Mouse (Mus musculus): ENCODE measurements around the gene Xbp1. TPM values are rescaled to one million over a fixed set of nuclear protein-coding genes. Genes with fewer than 3 reads are reported as not detected.
"Not testable (repeated sequence)": the region's sequence is repeated elsewhere in the genome, so short reads cannot be mapped to it uniquely, and the experiment has no call there.

Gene Xbp1
- polyA plus RNA-seq, 1 experiment from 2014 or later: 151 TPM

GRCm38 (mm10) chr11:5530717-5531116 is 10.3 kb downstream of the Xbp1 start:
- 68% methylated on average over 6 of the region's 6 CpGs for WGBS
- Histone ChIP-seq H3K4me1 (ENCODE audit: control insufficient read depth, insufficient read depth, low read length) (no peaks in the 10 kb centered on the region), H3K27me3 (ENCODE audit: control insufficient read depth, insufficient read depth, low read length) (no peaks in the 10 kb centered on the region)

DNA sequence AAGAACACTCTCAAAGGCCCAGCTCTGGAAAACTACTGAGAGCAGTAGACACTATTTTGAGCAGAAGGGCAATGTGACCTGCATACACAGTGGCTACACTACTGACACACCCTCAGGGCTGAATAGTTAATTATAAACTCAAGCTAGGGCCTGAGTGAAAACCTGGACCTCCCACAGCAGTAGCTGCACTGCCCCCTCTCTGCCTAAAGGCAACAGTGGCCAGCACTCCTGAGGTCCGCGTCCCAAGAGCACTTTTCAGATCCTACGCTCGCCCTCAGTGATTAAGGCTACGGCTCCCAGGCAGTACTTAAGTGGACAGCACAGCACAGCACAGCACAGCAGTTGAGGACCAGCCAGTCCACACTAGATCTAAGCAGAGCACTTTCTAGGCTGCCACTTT is 12.6 kb downstream of the Xbp1 start:
- no peak overlapping the region for H3K27ac ChIP-seq (ENCODE audit: low read length)
- no peak overlapping the region for H3K9ac ChIP-seq (ENCODE audit: low read length)
- no peak; the same call in 1 of the 2 replicates for ATAC-seq (replicated peaks; ENCODE audit: extremely low read depth, insufficient read depth, low FRiP score)
- peaks cover 47% of the 10 kb centered on the region for H3K36me3 ChIP-seq (ENCODE audit: control insufficient read depth, insufficient read depth)
- 66% methylated on average over 5 of the region's 5 CpGs for WGBS
- no peak overlapping the region for H3K4me2 ChIP-seq (ENCODE audit: low read depth, low read length)
- no peaks in the 10 kb centered on the region for H3K4me1 ChIP-seq (ENCODE audit: control insufficient read depth, insufficient read depth, low read length)
- no peaks in the 10 kb centered on the region for H3K27me3 ChIP-seq (ENCODE audit: control insufficient read depth, insufficient read depth, low read length)
- no peak overlapping the region for H3K4me3 ChIP-seq (ENCODE audit: low read length)
- H3K9me3 ChIP-seq (replicated peaks; ENCODE audit: control insufficient read depth, low read length): no peaks in the 10 kb centered on the region

More at GRCm38 (mm10) chr11:5530717-5531116, 10.3 kb downstream of the Xbp1 start:
- no peak for ATAC-seq (replicated peaks; ENCODE audit: extremely low read depth, insufficient read depth, low FRiP score)
- no peaks in the 10 kb centered on the region for H3K9me3 ChIP-seq (replicated peaks; ENCODE audit: control insufficient read depth, low read length)
- no peak overlapping the region for H3K4me3 ChIP-seq (ENCODE audit: low read length)
- no peak overlapping the region for H3K4me2 ChIP-seq (ENCODE audit: low read depth, low read length)
- H3K36me3 ChIP-seq (ENCODE audit: control insufficient read depth, insufficient read depth): peaks cover 55% of the 10 kb centered on the region
- H3K9ac ChIP-seq (ENCODE audit: low read length): no peak overlapping the region
- H3K27ac ChIP-seq (ENCODE audit: low read length): no peak overlapping the region

DNA sequence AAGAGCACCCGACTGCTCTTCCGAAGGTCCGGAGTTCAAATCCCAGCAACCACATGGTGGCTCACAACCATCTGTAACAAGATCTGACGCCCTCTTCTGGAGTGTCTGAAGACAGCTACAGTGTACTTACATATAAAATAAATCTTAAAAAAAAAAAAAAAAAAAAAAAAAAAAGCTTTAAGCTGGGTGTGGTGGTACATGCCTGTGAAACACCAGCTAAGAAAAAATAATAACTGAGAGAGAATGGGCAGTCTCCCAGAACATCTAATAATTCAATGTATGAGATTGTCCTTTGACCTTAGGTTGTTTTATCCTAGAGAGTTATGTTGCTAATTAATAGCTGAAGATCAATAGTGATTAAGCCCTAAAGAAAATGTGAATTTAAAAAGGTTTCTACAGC is 17.0 kb downstream of the Xbp1 start:
- H3K9me3 ChIP-seq (replicated peaks; ENCODE audit: control insufficient read depth, low read length); H3K4me3 ChIP-seq (ENCODE audit: low read length); H3K27me3 ChIP-seq (ENCODE audit: control insufficient read depth, insufficient read depth, low read length); H3K27ac ChIP-seq (ENCODE audit: low read length); H3K4me2 ChIP-seq (ENCODE audit: low read depth, low read length); ATAC-seq (replicated peaks; ENCODE audit: extremely low read depth, insufficient read depth, low FRiP score); H3K9ac ChIP-seq (ENCODE audit: low read length): not testable (repeated sequence)
- peaks cover 22% of the 10 kb centered on the region for H3K36me3 ChIP-seq (ENCODE audit: control insufficient read depth, insufficient read depth)
- 92% methylated on average over 4 of the region's 4 CpGs for WGBS
- peaks cover 12% of the 10 kb centered on the region for H3K4me1 ChIP-seq (ENCODE audit: control insufficient read depth, insufficient read depth, low read length)

DNA sequence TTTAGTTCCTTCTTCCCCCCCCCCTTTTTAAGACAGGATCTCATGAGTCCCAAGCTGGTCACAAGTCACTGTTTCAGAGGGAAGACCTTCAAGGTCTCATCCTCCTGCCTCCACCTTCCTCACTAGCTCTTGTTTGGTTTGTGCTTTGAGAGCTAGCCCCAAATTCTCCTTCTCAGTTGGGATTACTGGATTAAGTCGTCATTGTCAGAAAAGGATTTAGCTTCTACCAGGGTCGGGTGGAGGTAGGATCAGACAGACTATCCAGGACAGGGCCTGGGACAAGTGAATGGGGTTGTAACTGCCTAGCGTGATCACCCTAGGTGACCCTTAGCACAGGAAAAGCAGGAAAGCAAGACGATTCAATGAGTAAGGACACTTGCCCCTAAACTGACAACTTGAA is 19.9 kb downstream of the Xbp1 start:
- no peaks in the 10 kb centered on the region for H3K9me3 ChIP-seq (replicated peaks; ENCODE audit: control insufficient read depth, low read length)
- peak overlapping the region; percentile 84 for H3K4me2 ChIP-seq (ENCODE audit: low read depth, low read length)
- no peak for ATAC-seq (replicated peaks; ENCODE audit: extremely low read depth, insufficient read depth, low FRiP score)
- no peaks in the 10 kb centered on the region for H3K27me3 ChIP-seq (ENCODE audit: control insufficient read depth, insufficient read depth, low read length)
- H3K4me3 ChIP-seq (ENCODE audit: low read length): peak overlapping the region; percentile 96
- peak overlapping the region; percentile 97 for H3K9ac ChIP-seq (ENCODE audit: low read length)
- H3K4me1 ChIP-seq (ENCODE audit: control insufficient read depth, insufficient read depth, low read length): peaks cover 13% of the 10 kb centered on the region
- H3K27ac ChIP-seq (ENCODE audit: low read length): no peak overlapping the region
- H3K36me3 ChIP-seq (ENCODE audit: control insufficient read depth, insufficient read depth): no peaks in the 10 kb centered on the region
- WGBS: 49% methylated on average over 4 of the region's 4 CpGs

DNA sequence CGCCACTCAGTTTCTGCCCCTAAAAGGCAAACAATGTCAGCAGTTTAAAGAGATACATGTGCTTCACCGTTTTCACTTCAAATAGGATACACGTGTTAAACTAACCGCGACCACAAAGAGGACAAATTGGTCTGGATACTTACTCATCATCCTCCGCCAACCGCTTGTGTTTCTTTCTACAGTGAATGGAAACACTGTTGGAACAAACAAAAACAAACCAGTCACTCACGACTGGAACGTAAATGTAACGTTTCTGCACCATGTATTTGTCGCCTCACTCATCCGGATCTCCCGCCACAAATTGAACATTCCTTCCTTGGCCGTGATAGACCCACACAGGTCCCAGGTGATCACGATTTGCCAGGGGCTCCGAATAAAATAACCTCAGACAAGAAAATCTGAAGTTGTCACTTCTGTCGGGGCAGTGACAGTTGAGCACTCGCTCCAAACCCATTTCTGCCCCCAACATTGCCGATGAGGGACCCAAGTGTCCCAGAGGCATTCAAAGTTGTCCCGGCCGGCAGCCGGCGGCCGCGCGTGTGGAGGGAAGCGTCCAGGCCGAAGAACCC is 20.9 kb downstream of the Xbp1 start:
- WGBS: under 1% methylated on average over 28 of the region's 28 CpGs
- Histone ChIP-seq H3K9me3 (replicated peaks; ENCODE audit: control insufficient read depth, low read length) (no peaks in the 10 kb centered on the region), H3K4me3 (ENCODE audit: low read length) (peak overlapping the region; percentile 96), H3K4me2 (ENCODE audit: low read depth, low read length) (peak overlapping the region; percentile 84), H3K27me3 (ENCODE audit: control insufficient read depth, insufficient read depth, low read length) (no peaks in the 10 kb centered on the region), H3K9ac (ENCODE audit: low read length) (peak overlapping the region; percentile 97), H3K27ac (ENCODE audit: low read length) (peak overlapping the region; percentile 91), H3K36me3 (ENCODE audit: control insufficient read depth, insufficient read depth) (no peaks in the 10 kb centered on the region), H3K4me1 (ENCODE audit: control insufficient read depth, insufficient read depth, low read length) (peaks cover 13% of the 10 kb centered on the region)
- ATAC-seq (replicated peaks; ENCODE audit: extremely low read depth, insufficient read depth, low FRiP score): no peak

DNA sequence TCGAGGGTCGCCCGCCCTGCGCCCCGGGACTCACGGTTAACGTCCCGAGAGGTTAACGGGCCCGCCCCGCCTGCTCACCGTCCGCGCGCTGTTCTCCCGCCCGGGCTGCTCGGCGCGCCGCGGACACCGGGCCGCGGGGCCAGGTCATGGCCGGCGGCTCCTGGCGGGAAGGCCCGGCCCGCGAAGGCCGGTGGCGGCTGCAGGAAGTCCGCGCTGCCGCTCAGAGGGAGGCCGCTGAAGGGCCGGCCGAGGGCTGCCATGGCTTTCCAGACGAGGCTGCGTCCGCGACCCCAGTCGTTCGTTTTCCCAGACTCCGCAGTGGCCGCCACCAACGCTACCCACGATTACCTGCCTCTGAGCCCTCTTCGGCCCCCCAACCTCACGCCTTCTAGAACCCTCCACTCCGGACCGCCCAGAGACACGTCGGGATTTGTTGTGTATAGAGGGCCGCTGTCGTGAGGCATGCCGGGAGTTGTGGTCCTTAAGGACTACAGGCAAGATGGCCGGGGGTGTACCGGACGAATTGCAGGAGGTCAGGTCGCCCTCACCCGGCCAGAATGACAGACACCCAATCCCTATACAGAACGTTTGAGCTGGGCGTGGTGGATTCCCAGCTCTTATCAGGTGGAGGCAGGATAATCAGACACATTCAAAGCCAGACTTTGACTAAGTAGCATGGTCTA is 21.5 kb downstream of the Xbp1 start, which contains the start of gene Ccdc117:
Gene Ccdc117, minus strand, starts transcription at position 389 of the 683 bp plus-strand sequence.
- Histone ChIP-seq H3K36me3 (ENCODE audit: control insufficient read depth, insufficient read depth) (no peaks in the 10 kb centered on the region), H3K4me3 (ENCODE audit: low read length) (peak within 1 kb of the TSS; percentile 96), H3K27me3 (ENCODE audit: control insufficient read depth, insufficient read depth, low read length) (no peaks in the 10 kb centered on the region), H3K4me1 (ENCODE audit: control insufficient read depth, insufficient read depth, low read length) (peaks cover 13% of the 10 kb centered on the region), H3K4me2 (ENCODE audit: low read depth, low read length) (peak within 1 kb of the TSS; percentile 84), H3K27ac (ENCODE audit: low read length) (peak within 1 kb of the TSS; percentile 91), H3K9me3 (replicated peaks; ENCODE audit: control insufficient read depth, low read length) (no peaks in the 10 kb centered on the region), H3K9ac (ENCODE audit: low read length) (peak within 1 kb of the TSS; percentile 97)
- ATAC-seq (replicated peaks; ENCODE audit: extremely low read depth, insufficient read depth, low FRiP score): peak; percentile 98
- 0% methylated on average over 65 of the region's 65 CpGs for WGBS

- H3K4me1 ChIP-seq (ENCODE audit: control insufficient read depth, insufficient read depth, low read length): peaks cover 13% of the 10 kb centered on the region
- ATAC-seq (replicated peaks; ENCODE audit: extremely low read depth, insufficient read depth, low FRiP score): no peak
- peak overlapping the region; percentile 91 for H3K27ac ChIP-seq (ENCODE audit: low read length)
These were observed 22.2 kb downstream of the Xbp1 start for GRCm38 (mm10) chr11:5542482-5543185.

GRCm38 (mm10) chr11:5543281-5543680 is 22.8 kb downstream of the Xbp1 start:
- H3K4me1 ChIP-seq (ENCODE audit: control insufficient read depth, insufficient read depth, low read length): peaks cover 13% of the 10 kb centered on the region
- no peak overlapping the region for H3K27ac ChIP-seq (ENCODE audit: low read length)
- H3K4me3 ChIP-seq (ENCODE audit: low read length): no peak overlapping the region
- ATAC-seq (replicated peaks; ENCODE audit: extremely low read depth, insufficient read depth, low FRiP score): no peak
- no peak overlapping the region for H3K4me2 ChIP-seq (ENCODE audit: low read depth, low read length)
- H3K27me3 ChIP-seq (ENCODE audit: control insufficient read depth, insufficient read depth, low read length): no peaks in the 10 kb centered on the region
- WGBS: 73% methylated on average over 1 of the region's 1 CpGs
- H3K9me3 ChIP-seq (replicated peaks; ENCODE audit: control insufficient read depth, low read length): no peaks in the 10 kb centered on the region; the same call in 1 of the 2 replicates
- H3K9ac ChIP-seq (ENCODE audit: low read length): no peak overlapping the region
- no peaks in the 10 kb centered on the region for H3K36me3 ChIP-seq (ENCODE audit: control insufficient read depth, insufficient read depth)

More at GRCm38 (mm10) chr11:5542482-5543185, 22.2 kb downstream of the Xbp1 start:
- Histone ChIP-seq H3K36me3 (ENCODE audit: control insufficient read depth, insufficient read depth) (no peaks in the 10 kb centered on the region), H3K27me3 (ENCODE audit: control insufficient read depth, insufficient read depth, low read length) (no peaks in the 10 kb centered on the region), H3K9me3 (replicated peaks; ENCODE audit: control insufficient read depth, low read length) (no peaks in the 10 kb centered on the region; the same call in 1 of the 2 replicates), H3K9ac (ENCODE audit: low read length) (no peak overlapping the region; the same call in 1 of the 2 replicates), H3K4me2 (ENCODE audit: low read depth, low read length) (peak overlapping the region; percentile 84), H3K4me3 (ENCODE audit: low read length) (peak overlapping the region; percentile 96)
- WGBS: 47% methylated on average over 5 of the region's 5 CpGs

- not testable (repeated sequence) for H3K9ac ChIP-seq (ENCODE audit: low read length); H3K4me2 ChIP-seq (ENCODE audit: low read depth, low read length); H3K36me3 ChIP-seq (ENCODE audit: control insufficient read depth, insufficient read depth); H3K27ac ChIP-seq (ENCODE audit: low read length); ATAC-seq (replicated peaks; ENCODE audit: extremely low read depth, insufficient read depth, low FRiP score); H3K27me3 ChIP-seq (ENCODE audit: control insufficient read depth, insufficient read depth, low read length); H3K9me3 ChIP-seq (replicated peaks; ENCODE audit: control insufficient read depth, low read length); H3K4me3 ChIP-seq (ENCODE audit: low read length)
- 52% methylated on average over 1 of the region's 1 CpGs for WGBS
- peaks cover 13% of the 10 kb centered on the region for H3K4me1 ChIP-seq (ENCODE audit: control insufficient read depth, insufficient read depth, low read length)
These were observed 24.2 kb downstream of the Xbp1 start for GRCm38 (mm10) chr11:5544709-5545108.
